Mouse (Mus musculus): ENCODE results near the gene Lgr5. TPM values are rescaled to one million over a fixed set of nuclear protein-coding genes. Genes with fewer than 3 reads are reported as not detected.

Gene Lgr5
- polyA plus RNA-seq, 1 experiment from 2014 or later: 2.3 TPM

- H3K27me3 ChIP-seq (ENCODE audit: control insufficient read depth, insufficient read depth, low read depth, low read length): no peaks in the 10 kb centered on the region
- H3K9me3 ChIP-seq (ENCODE audit: control insufficient read depth, low read length): peaks cover 4% of the 10 kb centered on the region; the same call in 1 of the 2 replicates
- no peak for ATAC-seq (ENCODE audit: low read depth)
- 94% methylated on average over 7 of the region's 7 CpGs for WGBS
- H3K4me2 ChIP-seq (ENCODE audit: low read depth, low read length): no peak overlapping the region
- no peak overlapping the region for H3K27ac ChIP-seq (ENCODE audit: low read length)
- H3K4me3 ChIP-seq (ENCODE audit: low read length): no peak overlapping the region
- peaks cover 9% of the 10 kb centered on the region; the same call in 1 of the 2 replicates for H3K4me1 ChIP-seq (replicated peaks; ENCODE audit: control insufficient read depth, insufficient read depth, low read length)
- no peaks in the 10 kb centered on the region for H3K36me3 ChIP-seq (ENCODE audit: control insufficient read depth, insufficient read depth, low read length)
- H3K9ac ChIP-seq (ENCODE audit: low read length): no peak overlapping the region
These were observed 95.6 kb downstream of the Lgr5 start for GRCm38 (mm10) chr10:115491803-115492510.

- Histone ChIP-seq H3K27ac (ENCODE audit: low read length) (no peak overlapping the region), H3K4me3 (ENCODE audit: low read length) (no peak overlapping the region), H3K4me1 (replicated peaks; ENCODE audit: control insufficient read depth, insufficient read depth, low read length) (no peaks in the 10 kb centered on the region), H3K36me3 (ENCODE audit: control insufficient read depth, insufficient read depth, low read length) (no peaks in the 10 kb centered on the region), H3K9ac (ENCODE audit: low read length) (no peak overlapping the region), H3K9me3 (ENCODE audit: control insufficient read depth, low read length) (no peaks in the 10 kb centered on the region), H3K4me2 (ENCODE audit: low read depth, low read length) (no peak overlapping the region), H3K27me3 (ENCODE audit: control insufficient read depth, insufficient read depth, low read depth, low read length) (no peaks in the 10 kb centered on the region)
- no peak for ATAC-seq (ENCODE audit: low read depth)
- 66% methylated on average over 2 of the region's 2 CpGs for WGBS
These were observed 102.0 kb downstream of the Lgr5 start for GRCm38 (mm10) chr10:115485602-115486001.

GRCm38 (mm10) chr10:115484660-115485059, 102.9 kb downstream of the Lgr5 start:
- ATAC-seq (ENCODE audit: low read depth): no peak
- Histone ChIP-seq H3K4me2 (ENCODE audit: low read depth, low read length) (no peak overlapping the region), H3K27me3 (ENCODE audit: control insufficient read depth, insufficient read depth, low read depth, low read length) (no peaks in the 10 kb centered on the region), H3K27ac (ENCODE audit: low read length) (no peak overlapping the region), H3K4me3 (ENCODE audit: low read length) (no peak overlapping the region), H3K4me1 (replicated peaks; ENCODE audit: control insufficient read depth, insufficient read depth, low read length) (no peaks in the 10 kb centered on the region), H3K36me3 (ENCODE audit: control insufficient read depth, insufficient read depth, low read length) (no peaks in the 10 kb centered on the region), H3K9ac (ENCODE audit: low read length) (no peak overlapping the region), H3K9me3 (ENCODE audit: control insufficient read depth, low read length) (no peaks in the 10 kb centered on the region)
- WGBS: 47% methylated on average over 3 of the region's 3 CpGs

GRCm38 (mm10) chr10:115478441-115479141, 109.0 kb downstream of the Lgr5 start:
- Histone ChIP-seq H3K4me3 (ENCODE audit: low read length) (peak overlapping the region; percentile 34), H3K9ac (ENCODE audit: low read length) (no peak overlapping the region; the same call in 1 of the 2 replicates), H3K4me2 (ENCODE audit: low read depth, low read length) (peak overlapping the region; percentile 55), H3K4me1 (replicated peaks; ENCODE audit: control insufficient read depth, insufficient read depth, low read length) (no peaks in the 10 kb centered on the region), H3K27me3 (ENCODE audit: control insufficient read depth, insufficient read depth, low read depth, low read length) (no peaks in the 10 kb centered on the region), H3K9me3 (ENCODE audit: control insufficient read depth, low read length) (no peaks in the 10 kb centered on the region), H3K36me3 (ENCODE audit: control insufficient read depth, insufficient read depth, low read length) (no peaks in the 10 kb centered on the region), H3K27ac (ENCODE audit: low read length) (no peak overlapping the region)
- ATAC-seq (ENCODE audit: low read depth): peak; percentile 51
- 16% methylated on average over 20 of the region's 20 CpGs for WGBS

GRCm38 (mm10) chr10:115476506-115476905, 111.1 kb downstream of the Lgr5 start:
- H3K4me3 ChIP-seq (ENCODE audit: low read length): no peak overlapping the region
- no peak overlapping the region for H3K9ac ChIP-seq (ENCODE audit: low read length)
- H3K4me2 ChIP-seq (ENCODE audit: low read depth, low read length): no peak overlapping the region
- 87% methylated on average over 9 of the region's 9 CpGs for WGBS
- no peaks in the 10 kb centered on the region for H3K36me3 ChIP-seq (ENCODE audit: control insufficient read depth, insufficient read depth, low read length)
- no peak overlapping the region for H3K27ac ChIP-seq (ENCODE audit: low read length)
- ATAC-seq (ENCODE audit: low read depth): no peak
- H3K9me3 ChIP-seq (ENCODE audit: control insufficient read depth, low read length): no peaks in the 10 kb centered on the region
- H3K27me3 ChIP-seq (ENCODE audit: control insufficient read depth, insufficient read depth, low read depth, low read length): no peaks in the 10 kb centered on the region
- H3K4me1 ChIP-seq (replicated peaks; ENCODE audit: control insufficient read depth, insufficient read depth, low read length): no peaks in the 10 kb centered on the region

- H3K9ac ChIP-seq (ENCODE audit: low read length): no peak overlapping the region
- H3K4me2 ChIP-seq (ENCODE audit: low read depth, low read length): no peak overlapping the region
- no peaks in the 10 kb centered on the region for H3K27me3 ChIP-seq (ENCODE audit: control insufficient read depth, insufficient read depth, low read depth, low read length)
- H3K9me3 ChIP-seq (ENCODE audit: control insufficient read depth, low read length): no peaks in the 10 kb centered on the region
- ATAC-seq (ENCODE audit: low read depth): no peak
- H3K4me3 ChIP-seq (ENCODE audit: low read length): no peak overlapping the region
- H3K27ac ChIP-seq (ENCODE audit: low read length): no peak overlapping the region
- 74% methylated on average over 7 of the region's 7 CpGs for WGBS
- no peaks in the 10 kb centered on the region for H3K36me3 ChIP-seq (ENCODE audit: control insufficient read depth, insufficient read depth, low read length)
- H3K4me1 ChIP-seq (replicated peaks; ENCODE audit: control insufficient read depth, insufficient read depth, low read length): no peaks in the 10 kb centered on the region
These were observed 112.5 kb downstream of the Lgr5 start for GRCm38 (mm10) chr10:115475000-115475550.

- Histone ChIP-seq H3K27me3 (ENCODE audit: control insufficient read depth, insufficient read depth, low read depth, low read length) (no peaks in the 10 kb centered on the region), H3K9ac (ENCODE audit: low read length) (no peak overlapping the region), H3K36me3 (ENCODE audit: control insufficient read depth, insufficient read depth, low read length) (no peaks in the 10 kb centered on the region), H3K4me3 (ENCODE audit: low read length) (no peak overlapping the region), H3K9me3 (ENCODE audit: control insufficient read depth, low read length) (no peaks in the 10 kb centered on the region), H3K27ac (ENCODE audit: low read length) (no peak overlapping the region), H3K4me1 (replicated peaks; ENCODE audit: control insufficient read depth, insufficient read depth, low read length) (no peaks in the 10 kb centered on the region; the same call in 1 of the 2 replicates), H3K4me2 (ENCODE audit: low read depth, low read length) (no peak overlapping the region)
- WGBS: 83% methylated on average over 6 of the region's 6 CpGs
- no peak for ATAC-seq (ENCODE audit: low read depth)
These were observed 114.2 kb downstream of the Lgr5 start for GRCm38 (mm10) chr10:115473213-115473961.

GRCm38 (mm10) chr10:115470621-115471334, 116.8 kb downstream of the Lgr5 start:
- H3K9me3 ChIP-seq (ENCODE audit: control insufficient read depth, low read length): no peaks in the 10 kb centered on the region
- no peak overlapping the region for H3K27ac ChIP-seq (ENCODE audit: low read length)
- H3K4me3 ChIP-seq (ENCODE audit: low read length): peak overlapping the region; percentile 31
- WGBS: 48% methylated on average over 17 of the region's 17 CpGs
- peak overlapping the region; percentile 42 for H3K4me2 ChIP-seq (ENCODE audit: low read depth, low read length)
- H3K27me3 ChIP-seq (ENCODE audit: control insufficient read depth, insufficient read depth, low read depth, low read length): no peaks in the 10 kb centered on the region
- H3K9ac ChIP-seq (ENCODE audit: low read length): no peak overlapping the region
- no peaks in the 10 kb centered on the region for H3K36me3 ChIP-seq (ENCODE audit: control insufficient read depth, insufficient read depth, low read length)
- H3K4me1 ChIP-seq (replicated peaks; ENCODE audit: control insufficient read depth, insufficient read depth, low read length): no peaks in the 10 kb centered on the region; the same call in 1 of the 2 replicates
- peak; percentile 34; the same call in 1 of the 2 replicates for ATAC-seq (ENCODE audit: low read depth)

Measured in lung, embryonic 16.5 days (tissue).